Mouse (Mus musculus) embryonic fibroblast, embryonic 13.5 days (primary cell): Measurements from ENCODE around the gene Hnrnpul1. TPM values are rescaled to one million over a fixed set of nuclear protein-coding genes. Genes with fewer than 3 reads are reported as not detected.
"Not testable (repeated sequence)": the region's sequence is repeated elsewhere in the genome, so short reads cannot be mapped to it uniquely, and the experiment has no call there.

Source experiments
- H3K27ac ChIP-seq: 2 replicates; pipeline ENCODE4 v1.5.1; 2012; ENCODE audit warnings: low read length, control low read depth, inconsistent platforms; ENCODE audit not compliant: insufficient read depth
- H3K4me1 ChIP-seq: 2 replicates; pipeline ENCODE4 v1.6.1; 2011; ENCODE audit warnings: low read length; ENCODE audit not compliant: control insufficient read depth, insufficient read depth
- H3K4me3 ChIP-seq: 2 replicates; pipeline ENCODE4 v1.5.1; 2011; ENCODE audit warnings: mild to moderate bottlenecking, control low read depth, low read length; ENCODE audit not compliant: insufficient read depth
- CTCF ChIP-seq: IDR thresholded peaks from 2 replicates; pipeline ENCODE4 v1.5.1; 2011; ENCODE audit warnings: mild to moderate bottlenecking, control low read depth, low read length, moderate library complexity, borderline replicate concordance; ENCODE audit not compliant: insufficient read depth
- POLR2A ChIP-seq: IDR thresholded peaks from 2 replicates; pipeline ENCODE4 v1.6.1; 2011; ENCODE audit warnings: low read depth, mild to moderate bottlenecking, control low read depth, low read length, moderate library complexity
- polyA plus RNA-seq: library from polyadenylated mRNA; stranded (reverse); fragments of >200 nt; gene quantifications from 2 replicates; pipeline ENCODE4 v1.2.4, GENCODE M21; 2011; ENCODE audit warnings: low read depth; ENCODE audit not compliant: missing spikeins, insufficient read length

The Hnrnpul1 gene
- polyA plus RNA-seq, result 125 and 155 TPM in 2 replicates

GRCm38 (mm10) chr7:25754738-25755467 is at the start of gene Hnrnpul1:
TSS of gene Hnrnpul1 (minus strand) at chr7:25754757.
- TF ChIP-seq CTCF (no peak), POLR2A (peak; percentile 59)
- Histone ChIP-seq H3K4me3 (peak within 1 kb of the TSS; percentile 99), H3K4me1 (peaks cover 8% of the 10 kb centered on the region), H3K27ac (peak within 1 kb of the TSS; percentile 95)

- H3K4me1 ChIP-seq, result peaks cover 2% of the 10 kb centered on the region
- H3K27ac ChIP-seq, result no peak overlapping the region
- no peak overlapping the region for H3K4me3 ChIP-seq
- TF ChIP-seq CTCF (no peak), POLR2A (no peak)
These were observed 48.9 kb upstream of the Hnrnpul1 start for GRCm38 (mm10) chr7:25803460-25803859.

- no peak for TF ChIP-seq CTCF
- TF ChIP-seq POLR2A, result peak; percentile 64
These were observed 47.9 kb upstream of the Hnrnpul1 start for GRCm38 (mm10) chr7:25802241-25803125.

GRCm38 (mm10) chr7:25801031-25801430 is 46.5 kb upstream of the Hnrnpul1 start:
- H3K4me1 ChIP-seq, result peaks cover 2% of the 10 kb centered on the region
- no peak overlapping the region for H3K27ac ChIP-seq
- H3K4me3 ChIP-seq, result no peak overlapping the region
- TF ChIP-seq CTCF (no peak), POLR2A (no peak)

More at GRCm38 (mm10) chr7:25802241-25803125, 47.9 kb upstream of the Hnrnpul1 start:
- Histone ChIP-seq H3K4me1 (peaks cover 2% of the 10 kb centered on the region), H3K4me3 (no peak overlapping the region), H3K27ac (peak overlapping the region; percentile 68)

- H3K27ac ChIP-seq, result no peak overlapping the region
- no peak for TF ChIP-seq CTCF
- no peak for TF ChIP-seq POLR2A
- peaks cover 2% of the 10 kb centered on the region for H3K4me1 ChIP-seq
- no peak overlapping the region for H3K4me3 ChIP-seq
These were observed 44.8 kb upstream of the Hnrnpul1 start for GRCm38 (mm10) chr7:25799369-25799768.

- Histone ChIP-seq H3K4me1 (peaks cover 2% of the 10 kb centered on the region), H3K27ac (no peak overlapping the region), H3K4me3 (no peak overlapping the region)
- TF ChIP-seq CTCF (peak; percentile 28; the same call in 1 of the 2 replicates), POLR2A (no peak)
These were observed 44.0 kb upstream of the Hnrnpul1 start for GRCm38 (mm10) chr7:25798540-25798939.

GRCm38 (mm10) chr7:25794775-25795174 is 40.2 kb upstream of the Hnrnpul1 start:
- TF ChIP-seq POLR2A, result no peak
- no peak for TF ChIP-seq CTCF
- H3K4me1 ChIP-seq, result peaks cover 8% of the 10 kb centered on the region; the same call in 1 of the 2 replicates

GRCm38 (mm10) chr7:25793679-25794078 is 39.1 kb upstream of the Hnrnpul1 start:
- TF ChIP-seq POLR2A (no peak), CTCF (no peak)
- Histone ChIP-seq H3K4me3 (no peak overlapping the region), H3K27ac (no peak overlapping the region), H3K4me1 (peaks cover 15% of the 10 kb centered on the region; the same call in 1 of the 2 replicates)

More at GRCm38 (mm10) chr7:25794775-25795174, 40.2 kb upstream of the Hnrnpul1 start:
- Histone ChIP-seq H3K4me3 (no peak overlapping the region), H3K27ac (no peak overlapping the region)

- Histone ChIP-seq H3K27ac (peak overlapping the region; percentile 21; the same call in 1 of the 2 replicates), H3K4me1 (peaks cover 15% of the 10 kb centered on the region; the same call in 1 of the 2 replicates)
- H3K4me3 ChIP-seq, result not testable (repeated sequence)
These were observed 38.4 kb upstream of the Hnrnpul1 start for GRCm38 (mm10) chr7:25792966-25793365.
